Mouse (Mus musculus): ENCODE measurements at regions not wholly inside any gene's neighbourhood (a gene's known extent, or its start where the extent isn't known, plus 50 kb on each side); places are given as distances from the start of the nearest gene placed in this dataset.

DNA sequence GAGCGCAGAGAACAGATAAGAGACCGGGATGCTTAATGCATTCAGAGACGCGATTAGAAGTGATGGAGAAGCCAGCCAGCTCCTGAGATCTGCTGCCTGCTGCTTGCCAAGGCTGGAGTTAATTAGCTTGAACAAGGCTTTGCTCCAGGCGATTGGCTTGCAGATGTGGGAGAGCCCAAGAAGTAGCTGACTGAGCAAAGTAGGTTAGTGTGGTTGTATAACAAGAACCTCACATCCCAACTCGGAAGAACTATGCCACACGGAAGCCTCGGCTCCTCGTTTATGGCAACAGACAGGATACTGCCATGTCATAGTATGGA is 768.5 kb downstream of the Ryr2 start:
- no peak for TF ChIP-seq CTCF (IDR thresholded peaks at IDR 0.05)
- TF ChIP-seq POLR2A (IDR thresholded peaks at IDR 0.05; ENCODE audit: insufficient read depth, low read depth, low read length): no peak
- no peak for TF ChIP-seq EP300 (IDR thresholded peaks at IDR 0.05; ENCODE audit: insufficient read depth, low read depth, low read length)
